Mouse (Mus musculus): ENCODE measurements around the gene Rtl3. TPM values are rescaled to one million over a fixed set of nuclear protein-coding genes. Genes with fewer than 3 reads are reported as not detected.

The Rtl3 gene
- polyA plus RNA-seq, 1 experiment from 2014 or later, result 78.5 TPM

Other genes starting within 250 kb of the Rtl3 start
- gene Cysltr1, start 237.0 kb downstream of the Rtl3 start, polyA plus RNA-seq (2015; fragmentation: Nextera tagmentation; extraction: Ambion mirVana), result 1.3 and 1.9 TPM in 2 replicates
- 45.1 and 47.7 TPM in 2 replicates for gene Lpar4, start 80.0 kb upstream of the Rtl3 start, polyA plus RNA-seq (2015; fragmentation: Nextera tagmentation; extraction: Ambion mirVana)
- 0.19 and 0.29 TPM in 2 replicates for gene P2ry10, start 247.8 kb upstream of the Rtl3 start, polyA plus RNA-seq (2015; fragmentation: Nextera tagmentation; extraction: Ambion mirVana)

Data from limb, embryonic 13.5 days (tissue).